Mouse (Mus musculus): ENCODE results near the gene Noa1.
A peak's percentile ranks its signal among the peaks of the same experiment; 100 is the strongest.

The Noa1 gene

DNA sequence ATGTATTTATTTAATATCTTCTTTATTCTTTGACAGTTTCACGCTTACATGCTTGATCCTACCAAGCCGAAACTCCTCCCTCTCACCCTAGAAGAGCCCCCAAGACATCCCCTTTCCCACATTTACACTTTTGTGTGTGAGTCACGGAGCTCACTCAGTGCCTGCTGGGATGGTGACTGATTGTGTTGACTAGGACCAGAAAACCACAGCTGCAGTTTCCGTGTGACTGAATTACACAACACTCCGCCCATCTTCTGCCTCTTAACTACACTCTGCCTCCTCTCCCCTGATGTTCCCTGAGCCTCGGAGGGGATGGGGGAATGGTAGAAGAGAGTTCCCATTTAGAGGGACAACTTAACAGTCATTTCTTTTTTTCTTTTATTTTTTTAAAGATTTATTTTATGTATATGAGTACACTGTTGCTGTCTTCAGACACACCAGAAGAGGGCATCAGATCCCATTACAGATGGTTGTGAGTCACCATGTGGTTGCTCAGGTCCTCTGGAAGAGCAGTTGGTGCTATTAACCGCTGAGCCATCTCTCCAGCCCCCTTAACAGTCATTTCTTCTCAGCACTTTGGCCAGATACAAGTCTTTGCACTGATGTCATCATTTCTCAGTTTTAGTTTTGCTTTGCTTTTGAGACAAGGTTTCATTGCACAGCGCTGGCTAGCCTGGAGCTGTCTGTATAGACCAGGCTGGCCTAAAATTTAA, 57.6 kb downstream of the Noa1 start:
- DNase-seq: no peak

DNA sequence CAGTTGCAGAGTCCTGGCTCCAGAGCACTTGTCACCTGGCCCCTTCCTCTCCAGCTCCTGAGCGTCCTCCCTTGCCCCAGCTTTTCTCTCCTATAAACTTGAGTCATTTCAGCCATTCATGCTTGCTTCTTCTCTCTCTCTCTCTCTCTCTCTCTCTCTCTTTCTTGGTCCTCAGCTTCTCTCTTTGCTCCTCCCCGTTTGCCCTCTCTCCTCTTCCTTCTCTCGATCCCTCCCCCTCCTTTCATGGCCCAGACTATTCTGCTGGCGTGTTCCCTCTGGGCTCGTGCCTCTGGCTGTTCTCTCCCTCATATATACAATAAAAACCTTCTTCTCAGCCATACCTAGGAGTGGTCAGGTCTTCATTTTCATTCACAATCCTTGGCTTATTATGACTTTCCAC, 58.2 kb downstream of the Noa1 start:
- no peak for DNase-seq

DNA sequence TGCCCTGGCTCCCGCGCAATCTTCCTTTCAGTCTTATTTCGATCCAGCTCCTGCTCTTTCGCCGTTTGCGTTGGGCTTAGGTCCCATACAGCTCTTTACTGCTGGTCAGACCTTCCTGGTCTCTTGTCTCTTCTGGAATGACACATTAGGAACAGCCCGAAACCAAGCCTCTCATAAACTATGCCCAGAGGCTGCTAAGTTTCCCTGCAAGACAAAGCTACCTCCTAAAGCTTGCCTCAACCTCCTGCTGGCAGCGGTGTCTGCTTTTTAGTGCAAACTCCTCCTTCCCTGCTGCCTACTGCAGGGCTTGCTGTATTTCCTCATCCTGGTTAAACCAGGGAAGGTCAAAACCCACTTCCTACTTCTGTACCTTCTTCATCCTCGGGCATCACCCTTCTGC, 59.8 kb downstream of the Noa1 start:
- no peak for DNase-seq

DNA sequence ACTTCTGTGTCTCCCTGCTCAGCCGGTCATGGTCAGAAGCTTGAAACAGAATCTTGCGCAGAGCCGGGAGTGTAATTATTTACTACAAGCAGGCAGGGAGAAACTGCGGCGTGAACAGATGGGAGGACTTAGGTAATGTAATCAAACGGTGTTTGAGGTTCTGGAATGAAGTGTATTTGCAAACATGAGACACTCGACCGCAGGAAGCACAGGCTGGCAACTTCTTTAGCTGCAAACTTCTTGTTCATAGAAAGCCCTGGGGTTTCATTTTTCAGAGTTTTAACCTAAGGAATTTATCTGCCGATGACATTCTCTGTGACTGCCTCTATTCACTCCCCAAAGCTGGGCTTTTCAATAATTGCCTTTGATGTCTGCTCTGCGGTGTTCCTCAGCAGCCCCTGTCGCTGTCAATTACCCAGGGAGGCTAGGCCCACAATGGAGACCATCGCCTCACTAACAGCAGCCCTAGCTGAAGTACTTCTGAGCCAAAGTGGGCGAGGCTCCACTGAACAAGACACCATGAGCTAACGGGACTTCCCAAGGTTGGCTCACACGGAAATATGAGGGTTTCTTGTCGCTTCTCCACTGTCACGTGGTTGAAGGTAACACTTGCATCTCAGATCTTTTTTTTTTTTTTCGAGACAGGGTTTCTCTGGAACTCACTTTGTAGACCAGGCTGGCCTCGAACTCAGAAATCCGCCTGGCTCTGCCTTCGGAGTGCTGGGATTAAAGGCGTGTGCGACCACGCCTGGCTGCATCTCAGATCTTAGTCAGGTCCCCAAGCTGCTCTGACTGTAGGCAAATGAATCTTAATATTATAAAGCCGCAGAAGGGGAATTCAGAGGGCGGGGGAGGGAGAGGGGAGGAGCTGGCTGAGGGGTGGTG, 63.9 kb downstream of the Noa1 start:
- DNase-seq: peak in 1 of 2 experiments; percentile 12

DNA sequence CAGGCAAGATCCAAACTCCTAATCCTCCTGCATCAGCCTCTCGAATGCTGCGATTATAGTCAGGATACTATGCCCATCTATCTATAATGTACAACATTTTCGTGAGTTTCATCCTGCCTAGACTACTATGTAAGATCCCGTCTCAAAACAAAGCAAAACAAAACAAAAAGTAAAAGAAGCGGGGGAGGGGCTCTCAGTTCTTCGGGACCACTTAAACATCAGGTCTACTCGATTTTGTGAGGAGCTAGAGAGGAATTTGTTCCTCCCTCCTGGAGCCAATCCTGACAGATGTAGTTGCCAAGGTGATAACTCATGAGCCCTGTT, 64.5 kb downstream of the Noa1 start:
- no peak for DNase-seq

DNA sequence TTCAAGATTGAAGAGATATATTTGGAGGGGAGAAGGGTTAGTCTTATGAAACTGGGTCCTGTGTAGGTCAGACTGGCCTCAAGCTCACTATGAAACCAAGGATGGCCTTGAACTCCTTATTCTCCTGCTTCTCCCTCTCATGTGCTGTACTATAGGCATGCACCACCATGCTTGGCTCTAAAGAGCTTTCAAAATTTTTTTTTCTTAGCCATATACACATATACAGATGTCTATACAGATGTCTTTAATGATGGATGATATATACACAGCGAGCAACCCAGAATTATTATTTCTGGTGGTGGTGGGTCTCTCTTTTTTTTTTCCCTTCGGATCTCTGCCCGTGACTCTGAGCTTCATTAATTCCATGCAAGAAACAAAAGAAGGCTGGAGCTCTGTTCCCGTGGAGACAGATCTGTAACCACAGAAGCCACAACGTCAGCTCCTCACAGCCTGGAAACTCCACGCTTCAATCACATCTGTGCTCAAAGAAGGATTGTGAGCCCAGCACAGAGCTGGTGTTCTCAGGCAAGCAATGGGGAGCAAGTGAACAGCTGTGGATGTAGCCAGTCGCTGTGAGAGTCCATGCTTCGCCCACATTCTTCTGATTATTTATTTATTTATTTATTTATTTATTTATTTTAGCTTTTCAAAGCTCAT, 65.4 kb downstream of the Noa1 start:
- no peak for DNase-seq

All from cerebellum, postnatal 10 days (tissue).